Mouse (Mus musculus) heart, embryonic 13.5 days (tissue): ENCODE results near the gene Pacs1. TPM values are rescaled to one million over a fixed set of nuclear protein-coding genes. Genes with fewer than 3 reads are reported as not detected.

Source experiments
- ATAC-seq: fragments of 200-750 bp; cut with Nextera tagmentation; 2 replicates; pipeline ENCODE4 v1.8.0; 2017; ENCODE audit warnings: moderate TSS enrichment; ENCODE audit not compliant: insufficient number of reproducible peaks, low FRiP score, low TSS enrichment; ENCODE audit errors: extremely low read depth
- H3K27ac ChIP-seq: fragments of 300-500 bp; sonication (generic); replicated peaks from 2 replicates; pipeline ENCODE4 v1.5.1; 2015; ENCODE audit warnings: moderate library complexity, mild to moderate bottlenecking, inconsistent platforms
- H3K27me3 ChIP-seq: fragments of 300-500 bp; sonication (generic); replicated peaks from 2 replicates; pipeline ENCODE4 v1.6.1; 2015; ENCODE audit warnings: mild to moderate bottlenecking, inconsistent platforms
- H3K36me3 ChIP-seq: fragments of 300-500 bp; sonication (generic); 2 replicates; pipeline ENCODE4 v1.6.1; 2015; ENCODE audit warnings: mild to moderate bottlenecking, inconsistent platforms
- H3K4me1 ChIP-seq: fragments of 300-500 bp; sonication (generic); 2 replicates; pipeline ENCODE4 v1.6.1; 2015; ENCODE audit warnings: inconsistent platforms
- H3K4me2 ChIP-seq: fragments of 300-500 bp; sonication (generic); 2 replicates; pipeline ENCODE4 v1.6.1; 2015; ENCODE audit warnings: inconsistent platforms, mild to moderate bottlenecking, moderate library complexity
- H3K4me3 ChIP-seq: fragments of 300-500 bp; sonication (generic); 2 replicates; pipeline ENCODE4 v1.5.1; 2015; ENCODE audit warnings: moderate library complexity, mild to moderate bottlenecking, inconsistent platforms
- H3K9ac ChIP-seq: fragments of 300-500 bp; sonication (generic); 2 replicates; pipeline ENCODE4 v1.6.1; 2015; ENCODE audit warnings: inconsistent platforms, mild to moderate bottlenecking, moderate library complexity
- H3K9me3 ChIP-seq: fragments of 300-500 bp; sonication (generic); 2 replicates; pipeline ENCODE4 v1.6.1; 2016; ENCODE audit warnings: inconsistent platforms
- WGBS: fragments of 180-500 bp; shearing (Covaris S2); methylation state at CpG from one replicate; pipeline ENCODE4 v1.1.7; 2015; ENCODE audit warnings: mixed read lengths; 5-methylcytosine and 5-hydroxymethylcytosine counted together
- polyA plus RNA-seq: library from polyadenylated mRNA; unstranded; fragments of >200 nt; fragmentation: Nextera tagmentation; extraction: Ambion mirVana; gene quantifications from 2 replicates; pipeline ENCODE4 v1.2.1, GENCODE M21; 2015

Gene Pacs1
- polyA plus RNA-seq, 1 experiment from 2014 or later: 18.6 TPM

DNA sequence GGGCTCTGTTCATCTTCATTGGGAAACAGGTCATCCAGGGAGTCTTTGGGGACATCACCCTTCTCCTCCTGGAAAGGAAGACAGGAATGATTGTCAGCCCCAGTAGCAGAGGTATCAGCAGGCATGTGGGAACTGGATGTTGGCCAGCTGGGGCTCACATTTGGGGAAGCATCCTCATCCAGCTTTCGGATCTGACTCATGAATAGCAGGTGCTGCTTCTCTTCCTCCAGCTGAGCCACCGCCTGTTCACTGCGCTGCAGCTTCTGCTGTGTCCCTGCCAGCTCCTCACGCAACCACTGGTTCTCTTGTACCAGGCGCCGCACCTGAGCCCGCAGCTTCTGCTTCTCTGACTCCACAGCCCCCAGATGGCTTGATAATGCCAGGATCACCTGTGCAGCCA lies 159.1 kb downstream of the Pacs1 start:
- Histone ChIP-seq H3K36me3 (peaks cover 65% of the 10 kb centered on the region), H3K27me3 (peaks cover under 1% of the 10 kb centered on the region; the same call in 1 of the 2 replicates), H3K4me1 (peaks cover 13% of the 10 kb centered on the region), H3K27ac (no peak overlapping the region), H3K9me3 (no peaks in the 10 kb centered on the region), H3K4me3 (no peak overlapping the region), H3K9ac (no peak overlapping the region), H3K4me2 (no peak overlapping the region)
- WGBS: 91% methylated on average over 7 of the region's 7 CpGs
- ATAC-seq: no peak

DNA sequence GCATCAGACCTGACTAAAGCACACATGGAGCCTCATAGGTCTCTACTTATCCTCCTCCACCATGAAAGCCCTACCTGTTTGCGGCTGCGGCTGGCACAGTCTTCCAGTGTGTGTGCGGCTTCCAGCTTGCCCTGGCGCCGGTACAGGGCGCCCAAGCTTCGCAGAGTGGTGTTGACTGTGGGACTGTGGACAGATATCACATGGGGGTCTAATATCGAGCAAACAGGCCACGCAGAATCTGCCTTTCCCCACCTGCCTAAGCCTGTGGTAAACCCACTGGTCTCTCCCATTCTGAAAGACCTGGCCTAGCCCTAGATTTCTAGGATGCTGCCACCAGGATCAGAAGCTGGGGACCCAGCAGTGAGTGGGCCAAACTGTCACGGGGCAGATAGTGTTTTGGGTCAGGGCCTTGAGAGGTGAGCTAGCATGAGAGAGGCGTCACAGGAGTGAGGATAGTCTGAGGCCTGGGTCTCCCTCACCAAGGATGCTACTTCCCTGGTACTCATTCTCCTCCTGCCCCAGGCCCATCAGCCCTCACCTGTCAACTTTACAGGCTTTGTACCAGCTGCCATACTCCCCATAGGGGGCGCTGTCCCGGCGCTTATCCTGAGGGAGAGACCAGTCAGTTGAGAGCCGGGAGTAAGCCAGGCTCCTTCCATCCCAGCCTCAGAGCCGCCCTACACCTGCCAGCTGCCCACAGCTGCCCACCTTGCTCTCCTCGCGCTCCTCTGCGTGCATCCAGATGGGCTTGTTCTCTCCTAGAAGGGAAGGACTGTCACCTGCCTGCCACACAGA lies 163.1 kb downstream of the Pacs1 start:
- peaks cover 24% of the 10 kb centered on the region for H3K4me1 ChIP-seq
- no peak overlapping the region for H3K27ac ChIP-seq
- peaks cover 66% of the 10 kb centered on the region for H3K36me3 ChIP-seq
- no peak overlapping the region for H3K4me2 ChIP-seq
- no peak overlapping the region for H3K9ac ChIP-seq
- no peaks in the 10 kb centered on the region for H3K9me3 ChIP-seq
- H3K27me3 ChIP-seq: no peaks in the 10 kb centered on the region
- no peak for ATAC-seq
- no peak overlapping the region for H3K4me3 ChIP-seq
- 73% methylated on average over 19 of the region's 19 CpGs for WGBS

DNA sequence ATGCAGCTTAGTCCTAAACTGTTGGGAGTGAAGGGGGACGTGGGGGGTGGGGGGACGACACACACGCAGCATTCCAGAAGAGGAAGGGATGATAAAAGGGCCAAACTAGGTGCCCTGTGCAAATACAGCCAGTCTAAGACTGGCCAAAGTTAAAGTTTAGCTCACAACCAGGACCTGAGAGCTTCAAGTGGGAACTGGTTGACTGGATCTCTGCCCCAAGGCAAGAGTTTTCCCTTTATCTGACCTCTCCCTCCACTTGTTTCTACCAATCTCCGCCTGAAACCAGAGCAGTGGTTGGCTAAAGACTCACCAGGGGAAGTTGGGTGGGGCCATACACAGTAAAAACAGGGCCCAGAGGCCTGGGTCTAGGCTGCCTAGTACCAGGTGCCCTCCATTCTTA lies 164.2 kb downstream of the Pacs1 start:
- H3K27me3 ChIP-seq: no peaks in the 10 kb centered on the region
- H3K27ac ChIP-seq: no peak overlapping the region; the same call in 1 of the 2 replicates
- H3K36me3 ChIP-seq: peaks cover 66% of the 10 kb centered on the region
- H3K9me3 ChIP-seq: no peaks in the 10 kb centered on the region
- H3K4me2 ChIP-seq: no peak overlapping the region
- H3K9ac ChIP-seq: peak overlapping the region; percentile 16; the same call in 1 of the 2 replicates
- peaks cover 25% of the 10 kb centered on the region for H3K4me1 ChIP-seq
- no peak overlapping the region for H3K4me3 ChIP-seq
- 27% methylated on average over 4 of the region's 4 CpGs for WGBS
- no peak for ATAC-seq

DNA sequence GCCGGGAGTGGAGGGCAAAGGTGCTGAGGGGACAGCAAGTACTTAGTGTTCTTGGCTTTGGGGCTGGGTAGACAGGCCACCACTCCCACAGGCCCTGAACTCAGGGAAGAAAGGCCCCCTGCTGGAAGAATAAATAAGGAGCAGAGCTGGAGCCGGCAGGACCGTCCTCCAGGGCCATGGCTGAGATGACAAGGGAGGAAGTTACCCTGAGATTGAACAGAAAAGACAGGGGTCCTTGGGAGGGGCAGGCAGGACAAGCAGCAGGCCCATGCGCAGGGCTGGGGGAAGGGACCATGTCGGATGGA lies 164.7 kb downstream of the Pacs1 start:
- Histone ChIP-seq H3K4me2 (no peak overlapping the region), H3K27me3 (no peaks in the 10 kb centered on the region), H3K27ac (no peak overlapping the region; the same call in 1 of the 2 replicates), H3K9ac (no peak overlapping the region), H3K9me3 (no peaks in the 10 kb centered on the region), H3K4me3 (no peak overlapping the region), H3K36me3 (peaks cover 66% of the 10 kb centered on the region), H3K4me1 (peaks cover 25% of the 10 kb centered on the region)
- no peak for ATAC-seq
- WGBS: 20% methylated on average over 5 of the region's 5 CpGs

DNA sequence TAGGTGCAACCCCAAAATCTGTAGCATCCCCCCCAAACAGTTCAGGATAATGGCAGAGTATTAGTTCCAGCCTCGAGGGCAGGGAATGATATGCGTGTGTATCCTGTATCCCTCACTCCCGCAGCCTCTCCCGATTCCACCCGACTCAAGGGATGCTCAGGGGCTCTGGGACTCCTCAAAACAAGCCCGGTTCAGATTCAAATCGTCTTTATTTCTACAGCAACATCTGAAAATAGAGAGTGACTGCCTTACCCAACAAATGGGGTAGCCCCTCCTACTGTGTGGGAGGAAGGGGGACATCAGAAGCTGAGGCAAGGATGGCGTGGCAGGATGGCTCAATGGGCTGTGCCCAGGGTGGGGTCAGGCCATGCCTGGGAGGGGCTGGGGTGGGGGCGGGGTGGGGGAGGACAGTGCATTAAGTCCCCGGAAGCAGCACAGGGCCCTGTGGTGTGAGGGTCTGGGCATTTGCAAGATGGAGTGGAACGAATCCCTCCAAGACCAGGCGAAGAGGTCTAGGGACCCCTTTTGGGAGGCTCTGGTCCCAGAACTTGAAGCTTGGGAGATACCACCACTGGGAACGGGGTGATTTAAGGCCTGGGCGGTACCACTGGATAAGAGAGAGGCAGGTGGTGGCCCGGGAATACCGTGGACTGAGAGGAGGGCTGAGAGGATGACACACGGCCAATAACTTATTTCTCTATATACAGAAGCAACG lies 165.2 kb downstream of the Pacs1 start:
- peak overlapping the region; percentile 62; the same call in 1 of the 2 replicates for H3K9ac ChIP-seq
- peaks cover 25% of the 10 kb centered on the region for H3K4me1 ChIP-seq
- H3K27ac ChIP-seq: no peak overlapping the region
- no peak for ATAC-seq
- no peaks in the 10 kb centered on the region for H3K9me3 ChIP-seq
- H3K4me2 ChIP-seq: peak overlapping the region; percentile 97
- no peaks in the 10 kb centered on the region for H3K27me3 ChIP-seq
- peak overlapping the region; percentile 4; the same call in 1 of the 2 replicates for H3K4me3 ChIP-seq
- H3K36me3 ChIP-seq: peaks cover 67% of the 10 kb centered on the region
- WGBS: 67% methylated on average over 18 of the region's 18 CpGs

DNA sequence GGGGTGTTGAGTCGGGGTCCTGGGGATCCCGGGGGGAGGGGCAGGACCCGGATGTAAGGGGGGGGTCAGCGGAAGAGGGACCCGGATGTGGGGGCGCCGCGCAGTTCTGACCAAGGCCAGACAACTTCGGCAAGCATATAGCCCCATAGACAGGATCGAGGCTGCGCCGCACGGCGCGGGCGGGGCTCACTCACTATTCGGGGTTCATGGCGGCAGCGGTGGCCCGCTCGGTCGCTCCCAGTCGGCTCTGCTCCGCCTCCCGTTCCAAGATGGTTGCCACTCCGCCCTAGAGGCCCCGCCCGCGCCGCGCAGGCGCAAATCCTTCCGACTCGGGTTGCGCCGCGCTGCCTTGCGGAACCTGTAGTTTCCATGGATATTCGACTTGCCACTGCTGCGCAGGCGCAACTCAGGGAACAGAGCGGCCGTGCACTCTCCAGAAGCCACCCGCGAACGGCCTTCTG lies 166.2 kb downstream of the Pacs1 start, which contains the start of gene Rab1b:
TSS of gene Rab1b (minus strand) at position 342 of the 461 bp plus-strand sequence.
- ATAC-seq: peak; percentile 83
- peak within 1 kb of the TSS; percentile 97 for H3K4me2 ChIP-seq
- H3K27me3 ChIP-seq: no peaks in the 10 kb centered on the region
- WGBS: under 1% methylated on average over 46 of the region's 46 CpGs
- H3K36me3 ChIP-seq: peaks cover 67% of the 10 kb centered on the region
- peak within 1 kb of the TSS; percentile 88 for H3K4me3 ChIP-seq
- peak within 1 kb of the TSS; percentile 94 for H3K27ac ChIP-seq
- H3K9me3 ChIP-seq: no peaks in the 10 kb centered on the region
- peaks cover 25% of the 10 kb centered on the region for H3K4me1 ChIP-seq
- peak within 1 kb of the TSS; percentile 95 for H3K9ac ChIP-seq

DNA sequence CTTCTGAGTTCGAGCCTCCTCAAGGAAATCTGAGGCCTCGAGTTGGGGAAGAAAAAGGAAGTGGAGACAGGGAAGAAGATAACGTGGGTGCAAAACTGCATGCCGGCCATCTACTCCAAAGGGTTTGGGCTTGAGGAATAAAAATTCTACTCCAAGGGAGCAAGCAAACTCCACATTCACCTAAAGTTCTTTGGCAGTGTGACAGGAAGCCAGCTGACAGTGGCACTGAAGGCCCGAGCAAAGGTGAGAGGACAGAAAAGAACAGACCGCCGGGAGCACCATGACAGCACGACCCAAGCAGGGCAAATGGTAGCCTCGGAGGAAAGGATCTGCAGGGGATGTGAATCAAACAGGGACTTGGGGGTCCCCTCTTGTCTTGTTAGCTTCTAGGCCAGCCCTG lies 166.8 kb downstream of the Pacs1 start:
- peaks cover 26% of the 10 kb centered on the region for H3K4me1 ChIP-seq
- ATAC-seq: no peak
- peak overlapping the region; percentile 94 for H3K27ac ChIP-seq
- H3K36me3 ChIP-seq: peaks cover 67% of the 10 kb centered on the region
- H3K4me2 ChIP-seq: peak overlapping the region; percentile 97
- H3K4me3 ChIP-seq: peak overlapping the region; percentile 88
- WGBS: 9% methylated on average over 9 of the region's 9 CpGs
- H3K9ac ChIP-seq: peak overlapping the region; percentile 95
- H3K27me3 ChIP-seq: no peaks in the 10 kb centered on the region
- no peaks in the 10 kb centered on the region for H3K9me3 ChIP-seq

DNA sequence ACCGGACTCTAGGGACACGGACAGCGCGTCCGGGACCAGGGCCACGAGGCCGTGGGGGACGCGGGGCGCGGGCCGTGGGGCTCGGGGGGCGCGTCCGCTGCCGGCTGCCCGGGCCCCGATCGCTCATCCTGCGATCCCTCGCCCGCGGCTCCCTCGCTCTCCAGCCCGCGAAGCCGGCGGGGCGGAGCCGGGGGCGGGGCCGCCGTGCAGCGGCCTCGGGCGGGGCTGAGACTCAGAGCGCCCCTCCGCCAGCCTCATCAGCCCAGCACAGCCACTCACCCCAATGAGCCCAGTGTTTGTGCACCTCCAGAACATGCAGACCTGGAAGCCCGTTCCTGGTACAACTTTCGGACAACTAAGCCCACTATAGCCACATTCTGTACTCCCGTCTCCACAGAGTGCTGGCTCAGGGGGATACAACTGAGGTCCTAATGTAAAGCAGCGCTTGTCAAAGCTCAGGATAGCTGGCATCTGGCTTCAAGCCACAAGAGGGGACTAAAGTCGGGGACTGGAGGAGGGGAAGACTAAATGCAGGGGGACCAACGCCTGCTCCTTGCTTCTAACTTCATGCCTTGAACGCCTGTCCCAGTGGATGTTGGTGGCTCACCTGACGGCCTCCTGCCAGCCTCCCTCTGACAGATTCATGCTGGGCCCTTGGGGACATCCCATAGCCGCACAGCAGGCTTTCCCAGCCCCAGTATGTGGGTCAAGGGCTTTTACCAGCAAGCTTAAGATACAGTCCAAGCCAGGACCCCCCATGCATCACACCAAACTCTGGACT lies 174.4 kb downstream of the Pacs1 start, which contains the start of gene Cnih2:
TSS of gene Cnih2 (minus strand) at position 159 of the 781 bp plus-strand sequence.
- Histone ChIP-seq H3K4me3 (peak within 1 kb of the TSS; percentile 58), H3K9me3 (no peaks in the 10 kb centered on the region), H3K4me1 (peaks cover 66% of the 10 kb centered on the region), H3K36me3 (peaks cover 48% of the 10 kb centered on the region), H3K9ac (peak within 1 kb of the TSS; percentile 89), H3K4me2 (peak within 1 kb of the TSS; percentile 93), H3K27me3 (peaks cover 15% of the 10 kb centered on the region; the same call in 1 of the 2 replicates), H3K27ac (peak within 1 kb of the TSS; percentile 28; the same call in 1 of the 2 replicates)
- 2% methylated on average over 40 of the region's 48 CpGs for WGBS
- ATAC-seq: 0 out of 2 replicates have a peak, but pooled peaks have one; percentile 39

DNA sequence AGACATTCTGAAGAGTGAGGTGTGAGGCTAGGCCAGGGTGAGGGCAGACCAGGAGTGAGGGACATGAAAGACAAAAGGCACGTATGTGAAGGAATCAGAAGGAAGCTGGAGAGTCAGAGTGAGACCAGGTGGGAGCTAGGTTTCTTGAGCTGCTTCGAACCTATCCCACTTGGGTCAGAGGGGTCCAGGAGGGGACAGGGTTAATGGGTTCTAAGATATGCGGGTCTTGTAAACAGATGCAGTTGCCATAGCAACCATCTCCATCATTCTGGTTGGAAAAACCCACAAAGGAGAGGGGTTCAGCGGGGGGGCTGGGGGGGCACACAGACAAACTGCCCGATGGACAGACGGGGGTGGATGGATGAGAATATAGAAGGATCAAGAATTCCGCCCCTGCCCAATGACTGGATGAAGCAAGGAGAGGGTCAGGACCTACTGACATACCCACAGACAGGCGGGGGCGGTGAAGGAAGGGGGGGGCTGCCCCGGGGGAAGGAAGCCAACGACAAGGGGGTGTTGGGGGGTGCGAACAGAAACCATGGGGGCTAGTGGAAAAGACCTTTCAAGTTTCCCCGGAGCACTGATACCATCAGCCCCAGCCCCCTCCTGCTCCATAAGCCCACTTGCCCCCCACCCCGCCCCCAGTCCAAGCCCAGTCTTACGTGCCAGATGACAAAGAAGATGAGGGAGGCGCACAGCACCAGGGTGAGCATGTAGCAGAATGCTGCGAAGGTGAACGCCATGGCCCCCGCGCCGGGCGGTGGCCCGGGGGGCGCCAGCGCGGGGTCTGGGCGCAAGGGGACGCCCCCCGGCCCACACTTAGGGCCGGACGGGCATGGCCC lies 175.2 kb downstream of the Pacs1 start:
- peak overlapping the region; percentile 93 for H3K4me2 ChIP-seq
- H3K9ac ChIP-seq: peak overlapping the region; percentile 89
- ATAC-seq: no peak
- H3K4me3 ChIP-seq: peak overlapping the region; percentile 58
- H3K27ac ChIP-seq: no peak overlapping the region
- peaks cover 48% of the 10 kb centered on the region for H3K36me3 ChIP-seq
- H3K27me3 ChIP-seq: peaks cover 15% of the 10 kb centered on the region; the same call in 1 of the 2 replicates
- 5% methylated on average over 30 of the region's 31 CpGs for WGBS
- peaks cover 68% of the 10 kb centered on the region for H3K4me1 ChIP-seq
- H3K9me3 ChIP-seq: no peaks in the 10 kb centered on the region

DNA sequence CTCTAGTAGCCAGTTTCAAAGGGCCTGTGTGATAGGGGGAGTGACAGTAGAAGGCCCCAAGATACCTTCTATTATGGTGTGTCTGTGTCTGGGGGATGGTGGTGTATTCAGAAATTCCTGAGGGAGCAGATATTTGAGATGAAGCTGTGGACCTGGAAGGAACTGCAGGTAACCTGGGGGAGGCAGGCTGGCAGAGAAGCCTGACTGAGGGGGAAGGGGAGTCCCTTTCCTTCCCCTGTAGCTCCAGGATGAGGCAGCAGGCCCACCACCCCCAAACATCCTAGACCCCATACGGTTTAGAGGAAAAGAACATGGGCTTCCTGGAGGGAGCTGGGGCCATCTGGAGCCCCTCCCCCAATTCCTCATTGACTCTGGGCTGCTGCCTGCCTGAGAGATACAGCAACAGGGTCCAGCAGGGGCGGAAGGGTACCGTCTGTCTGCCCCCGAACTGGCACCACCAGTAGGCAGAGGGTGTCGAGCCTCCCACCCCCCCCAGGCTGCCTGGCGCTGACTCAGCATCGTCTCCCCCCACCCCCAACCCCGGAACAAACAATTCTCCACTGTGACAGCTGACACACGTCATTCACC lies 176.9 kb downstream of the Pacs1 start:
- WGBS: 6% methylated on average over 9 of the region's 9 CpGs
- no peak overlapping the region for H3K4me3 ChIP-seq
- H3K27me3 ChIP-seq: peaks cover 15% of the 10 kb centered on the region; the same call in 1 of the 2 replicates
- no peaks in the 10 kb centered on the region for H3K9me3 ChIP-seq
- peaks cover 65% of the 10 kb centered on the region for H3K4me1 ChIP-seq
- H3K4me2 ChIP-seq: peak overlapping the region; percentile 93; the same call in 1 of the 2 replicates
- peak overlapping the region; percentile 34 for H3K9ac ChIP-seq
- no peak for ATAC-seq
- H3K36me3 ChIP-seq: peaks cover 48% of the 10 kb centered on the region
- H3K27ac ChIP-seq: no peak overlapping the region
